Mouse (Mus musculus): ENCODE measurements at regions not wholly inside any gene's neighbourhood (a gene's known extent, or its start where the extent isn't known, plus 50 kb on each side); places are given as distances from the start of the nearest gene placed in this dataset.

GRCm38 (mm10) chr1:75935866-75936265, 389.8 kb downstream of the Slc4a3 start:
- H3K27me3 ChIP-seq (replicated peaks; ENCODE audit: control insufficient read depth, insufficient read depth, low read length) = no peaks in the 10 kb centered on the region
- no peak overlapping the region for H3K4me3 ChIP-seq (ENCODE audit: low read depth, low read length)
- H3K36me3 ChIP-seq (ENCODE audit: control insufficient read depth, insufficient read depth) = no peaks in the 10 kb centered on the region
- H3K9ac ChIP-seq (ENCODE audit: low read depth, low read length) = no peak overlapping the region
- ATAC-seq = no peak
- 64% methylated on average over 6 of the region's 6 CpGs for WGBS
- H3K27ac ChIP-seq (ENCODE audit: low read depth, low read length) = no peak overlapping the region
- H3K4me1 ChIP-seq (replicated peaks; ENCODE audit: control insufficient read depth, insufficient read depth, low read length) = no peaks in the 10 kb centered on the region
- H3K4me2 ChIP-seq (replicated peaks; ENCODE audit: low read depth) = no peak overlapping the region
- no peak for TF ChIP-seq CTCF (IDR thresholded peaks at IDR 0.05; ENCODE audit: low read depth)
- H3K9me3 ChIP-seq (ENCODE audit: control insufficient read depth) = no peaks in the 10 kb centered on the region

- no peaks in the 10 kb centered on the region for H3K9me3 ChIP-seq (ENCODE audit: control insufficient read depth)
- no peak for TF ChIP-seq CTCF (IDR thresholded peaks at IDR 0.05; ENCODE audit: low read depth)
- ATAC-seq = no peak
- no peaks in the 10 kb centered on the region for H3K4me1 ChIP-seq (replicated peaks; ENCODE audit: control insufficient read depth, insufficient read depth, low read length)
- no peak overlapping the region for H3K27ac ChIP-seq (ENCODE audit: low read depth, low read length)
- H3K9ac ChIP-seq (ENCODE audit: low read depth, low read length) = no peak overlapping the region
- H3K36me3 ChIP-seq (ENCODE audit: control insufficient read depth, insufficient read depth) = no peaks in the 10 kb centered on the region
- no peak overlapping the region for H3K4me2 ChIP-seq (replicated peaks; ENCODE audit: low read depth)
- H3K27me3 ChIP-seq (replicated peaks; ENCODE audit: control insufficient read depth, insufficient read depth, low read length) = no peaks in the 10 kb centered on the region
- 44% methylated on average over 13 of the region's 13 CpGs for whole genome bisulfite sequencing
- no peak overlapping the region for H3K4me3 ChIP-seq (ENCODE audit: low read depth, low read length)
Measured at GRCm38 (mm10) chr1:75936596-75936995, 390.5 kb downstream of the Slc4a3 start.

GRCm38 (mm10) chr1:75937331-75937730, 391.3 kb downstream of the Slc4a3 start:
- Histone ChIP-seq H3K9me3 (ENCODE audit: control insufficient read depth) (no peaks in the 10 kb centered on the region), H3K4me1 (replicated peaks; ENCODE audit: control insufficient read depth, insufficient read depth, low read length) (no peaks in the 10 kb centered on the region), H3K27me3 (replicated peaks; ENCODE audit: control insufficient read depth, insufficient read depth, low read length) (no peaks in the 10 kb centered on the region), H3K27ac (ENCODE audit: low read depth, low read length) (no peak overlapping the region), H3K4me2 (replicated peaks; ENCODE audit: low read depth) (no peak overlapping the region), H3K9ac (ENCODE audit: low read depth, low read length) (no peak overlapping the region), H3K4me3 (ENCODE audit: low read depth, low read length) (no peak overlapping the region), H3K36me3 (ENCODE audit: control insufficient read depth, insufficient read depth) (no peaks in the 10 kb centered on the region)
- no peak for ATAC-seq
- no peak for TF ChIP-seq CTCF (IDR thresholded peaks at IDR 0.05; ENCODE audit: low read depth)
- WGBS = 72% methylated on average over 5 of the region's 5 CpGs

GRCm38 (mm10) chr1:75946290-75946839, 400.3 kb downstream of the Slc4a3 start:
- no peak overlapping the region for H3K4me3 ChIP-seq (ENCODE audit: low read depth, low read length)
- WGBS = 57% methylated on average over 5 of the region's 5 CpGs
- H3K27ac ChIP-seq (ENCODE audit: low read depth, low read length) = no peak overlapping the region
- H3K9me3 ChIP-seq (ENCODE audit: control insufficient read depth) = no peaks in the 10 kb centered on the region
- no peaks in the 10 kb centered on the region for H3K4me1 ChIP-seq (replicated peaks; ENCODE audit: control insufficient read depth, insufficient read depth, low read length)
- no peaks in the 10 kb centered on the region for H3K36me3 ChIP-seq (ENCODE audit: control insufficient read depth, insufficient read depth)
- no peak overlapping the region for H3K9ac ChIP-seq (ENCODE audit: low read depth, low read length)
- no peak for TF ChIP-seq CTCF (IDR thresholded peaks at IDR 0.05; ENCODE audit: low read depth)
- H3K27me3 ChIP-seq (replicated peaks; ENCODE audit: control insufficient read depth, insufficient read depth, low read length) = no peaks in the 10 kb centered on the region
- no peak overlapping the region for H3K4me2 ChIP-seq (replicated peaks; ENCODE audit: low read depth)
- no peak for ATAC-seq

GRCm38 (mm10) chr1:75978203-75978986, 432.3 kb downstream of the Slc4a3 start:
- no peak for TF ChIP-seq CTCF (IDR thresholded peaks at IDR 0.05; ENCODE audit: low read depth)
- no peaks in the 10 kb centered on the region for H3K4me1 ChIP-seq (replicated peaks; ENCODE audit: control insufficient read depth, insufficient read depth, low read length)
- no peaks in the 10 kb centered on the region for H3K36me3 ChIP-seq (ENCODE audit: control insufficient read depth, insufficient read depth)
- H3K4me2 ChIP-seq (replicated peaks; ENCODE audit: low read depth) = no peak overlapping the region
- H3K4me3 ChIP-seq (ENCODE audit: low read depth, low read length) = no peak overlapping the region
- no peaks in the 10 kb centered on the region for H3K9me3 ChIP-seq (ENCODE audit: control insufficient read depth)
- H3K9ac ChIP-seq (ENCODE audit: low read depth, low read length) = no peak overlapping the region
- no peak overlapping the region for H3K27ac ChIP-seq (ENCODE audit: low read depth, low read length)
- no peak for ATAC-seq
- H3K27me3 ChIP-seq (replicated peaks; ENCODE audit: control insufficient read depth, insufficient read depth, low read length) = no peaks in the 10 kb centered on the region
- 89% methylated on average over 9 of the region's 9 CpGs for WGBS

DNA sequence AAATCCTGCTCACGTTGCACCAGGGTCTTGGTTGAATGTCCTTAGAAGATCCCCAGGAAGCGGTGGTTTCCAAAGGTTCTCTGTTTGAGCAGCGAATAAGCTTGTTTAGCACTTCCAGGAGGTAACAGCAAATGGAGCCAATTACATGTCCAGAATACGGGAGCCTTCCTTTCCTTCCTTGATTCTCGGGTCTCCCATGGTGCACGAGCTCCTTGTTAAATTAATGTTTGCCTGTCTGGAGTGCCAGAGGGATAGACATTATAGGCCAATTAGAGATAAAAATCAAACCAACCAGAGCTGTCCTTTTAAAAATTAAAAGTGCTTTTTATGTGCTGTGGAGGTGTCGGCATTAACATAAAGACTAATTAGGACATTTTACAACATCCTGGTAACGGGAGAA, 437.0 kb downstream of the Slc4a3 start:
- TF ChIP-seq CTCF (IDR thresholded peaks at IDR 0.05; ENCODE audit: low read depth) = no peak
- H3K36me3 ChIP-seq (ENCODE audit: control insufficient read depth, insufficient read depth) = no peaks in the 10 kb centered on the region
- H3K9me3 ChIP-seq (ENCODE audit: control insufficient read depth) = no peaks in the 10 kb centered on the region
- H3K4me1 ChIP-seq (replicated peaks; ENCODE audit: control insufficient read depth, insufficient read depth, low read length) = no peaks in the 10 kb centered on the region
- no peak for ATAC-seq
- 72% methylated on average over 8 of the region's 8 CpGs for WGBS
- H3K27ac ChIP-seq (ENCODE audit: low read depth, low read length) = no peak overlapping the region
- no peak overlapping the region for H3K4me2 ChIP-seq (replicated peaks; ENCODE audit: low read depth)
- no peaks in the 10 kb centered on the region for H3K27me3 ChIP-seq (replicated peaks; ENCODE audit: control insufficient read depth, insufficient read depth, low read length)
- H3K9ac ChIP-seq (ENCODE audit: low read depth, low read length) = no peak overlapping the region
- H3K4me3 ChIP-seq (ENCODE audit: low read depth, low read length) = no peak overlapping the region
